Mouse (Mus musculus) midbrain, embryonic 14.5 days (tissue): ENCODE measurements at regions not wholly inside any gene's neighbourhood (a gene's known extent, or its start where the extent isn't known, plus 50 kb on each side); places are given as distances from the start of the nearest gene placed in this dataset.

Source experiments
- ATAC-seq: fragments of 200-750 bp; cut with Nextera tagmentation; 2 replicates; pipeline ENCODE4 v1.8.0; 2017; ENCODE audit warnings: moderate number of reproducible peaks, moderate library complexity; ENCODE audit not compliant: low FRiP score, low TSS enrichment
- DNase-seq: peaks from one replicate; pipeline ENCODE4 v3.0.0-alpha.2; 2015
- H3K27ac ChIP-seq: fragments of 300-500 bp; sonication (generic); replicated peaks from 2 replicates; pipeline ENCODE4 v1.5.1; 2014; ENCODE audit warnings: mild to moderate bottlenecking, low read depth, low read length, moderate library complexity
- H3K27me3 ChIP-seq: fragments of 300-500 bp; sonication (generic); 2 replicates; pipeline ENCODE4 v1.6.1; 2014; ENCODE audit warnings: low read length, control low read depth, mixed read lengths; ENCODE audit not compliant: control insufficient read depth, insufficient read depth
- H3K36me3 ChIP-seq: fragments of 300-500 bp; sonication (generic); 2 replicates; pipeline ENCODE4 v1.6.1; 2014; ENCODE audit warnings: low read length, control low read depth; ENCODE audit not compliant: control insufficient read depth, insufficient read depth
- H3K4me1 ChIP-seq: fragments of 300-500 bp; sonication (generic); 2 replicates; pipeline ENCODE4 v1.6.1; 2014; ENCODE audit warnings: mild to moderate bottlenecking, antibody characterized with exemption, low read length, control low read depth; ENCODE audit not compliant: control insufficient read depth, insufficient read depth
- H3K4me2 ChIP-seq: fragments of 300-500 bp; sonication (generic); 2 replicates; pipeline ENCODE4 v1.6.1; 2014; ENCODE audit warnings: mild to moderate bottlenecking, low read length, moderate library complexity
- H3K4me3 ChIP-seq: fragments of 300-500 bp; sonication (generic); replicated peaks from 2 replicates; pipeline ENCODE4 v1.5.1; 2014; ENCODE audit warnings: low read depth, low read length
- H3K9ac ChIP-seq: fragments of 300-500 bp; sonication (generic); replicated peaks from 2 replicates; pipeline ENCODE4 v1.6.1; 2014; ENCODE audit warnings: mild to moderate bottlenecking, low read length, moderate library complexity
- H3K9me3 ChIP-seq: fragments of 300-500 bp; sonication (generic); 2 replicates; pipeline ENCODE4 v1.6.1; 2016; ENCODE audit warnings: low read length, control low read depth, mixed read lengths; ENCODE audit not compliant: control insufficient read depth
- WGBS: fragments of 180-500 bp; shearing (Covaris S2); extraction: QIAGEN DNeasy Blood & Tissue Kit; methylation state at CpG from one replicate; pipeline ENCODE4 v1.1.7; 2014; 5-methylcytosine and 5-hydroxymethylcytosine counted together

DNA sequence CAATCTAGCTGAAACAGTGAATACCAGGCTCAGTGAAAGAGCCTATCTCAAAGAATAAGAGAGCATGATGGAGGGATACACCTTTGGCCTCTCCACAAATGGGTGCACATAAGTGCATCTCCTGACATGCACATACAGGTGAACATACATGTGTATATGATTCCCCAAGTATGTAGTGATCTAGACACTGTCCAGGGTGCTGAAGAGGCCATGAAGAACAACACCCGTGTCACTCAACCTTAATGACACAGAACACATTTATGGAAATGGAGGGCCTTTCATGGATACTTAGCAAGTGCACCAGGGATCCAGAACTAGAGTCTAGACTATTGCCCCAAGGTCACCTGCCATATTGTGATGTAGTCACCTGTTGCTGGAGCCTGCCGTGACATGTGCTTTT is 56.9 kb downstream of the Spata19 start:
- ATAC-seq (no peak), DNase-seq (no peak)
- H3K27ac ChIP-seq: no peak overlapping the region
- H3K4me3 ChIP-seq: no peak overlapping the region
- H3K4me1 ChIP-seq: peaks cover 8% of the 10 kb centered on the region; the same call in 1 of the 2 replicates
- WGBS: 86% methylated on average over 2 of the region's 2 CpGs
- no peak overlapping the region for H3K4me2 ChIP-seq
- H3K9me3 ChIP-seq: no peaks in the 10 kb centered on the region
- no peaks in the 10 kb centered on the region for H3K27me3 ChIP-seq
- no peak overlapping the region for H3K9ac ChIP-seq
- H3K36me3 ChIP-seq: no peaks in the 10 kb centered on the region

DNA sequence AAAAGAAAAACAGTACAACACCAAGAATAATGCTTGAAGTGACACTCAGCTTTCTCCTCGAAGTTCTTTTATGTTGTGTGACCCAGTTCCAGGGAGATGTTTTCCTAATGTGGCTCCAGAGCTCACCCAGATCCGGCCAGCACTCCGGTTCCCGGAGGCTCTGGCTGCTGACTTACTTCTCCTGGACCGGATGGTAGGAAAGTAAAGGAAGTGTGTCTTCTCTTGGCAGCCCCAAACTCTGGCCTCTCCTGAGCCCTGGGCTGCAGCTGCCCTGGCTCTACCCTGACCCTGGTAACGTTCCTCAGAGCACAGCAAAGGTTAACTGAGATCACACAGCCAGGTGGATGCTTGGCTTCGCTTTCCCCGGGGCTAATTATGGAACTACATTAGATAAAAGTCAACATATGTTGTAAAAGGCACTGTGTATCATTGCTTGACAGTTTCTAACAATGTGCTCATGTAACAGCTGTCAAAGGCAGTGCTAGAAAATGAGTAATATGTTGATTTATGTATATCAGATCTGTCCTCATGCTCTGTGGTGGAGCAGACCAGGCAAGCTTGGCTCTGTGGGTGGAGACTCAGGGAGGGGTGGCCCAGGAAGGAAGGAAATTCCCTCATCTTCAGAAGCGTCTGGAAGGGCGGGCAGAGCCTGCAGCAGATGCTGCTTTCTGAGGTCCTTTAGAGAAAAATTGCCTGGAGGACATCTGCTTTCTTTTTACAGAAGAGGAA is 57.5 kb downstream of the Spata19 start:
- no peak for ATAC-seq
- WGBS: 67% methylated on average over 10 of the region's 10 CpGs
- Histone ChIP-seq H3K9me3 (no peaks in the 10 kb centered on the region), H3K4me2 (no peak overlapping the region), H3K27me3 (no peaks in the 10 kb centered on the region), H3K36me3 (no peaks in the 10 kb centered on the region), H3K27ac (no peak overlapping the region), H3K4me1 (peaks cover 11% of the 10 kb centered on the region; the same call in 1 of the 2 replicates), H3K9ac (no peak overlapping the region), H3K4me3 (no peak overlapping the region)
- DNase-seq: no peak

DNA sequence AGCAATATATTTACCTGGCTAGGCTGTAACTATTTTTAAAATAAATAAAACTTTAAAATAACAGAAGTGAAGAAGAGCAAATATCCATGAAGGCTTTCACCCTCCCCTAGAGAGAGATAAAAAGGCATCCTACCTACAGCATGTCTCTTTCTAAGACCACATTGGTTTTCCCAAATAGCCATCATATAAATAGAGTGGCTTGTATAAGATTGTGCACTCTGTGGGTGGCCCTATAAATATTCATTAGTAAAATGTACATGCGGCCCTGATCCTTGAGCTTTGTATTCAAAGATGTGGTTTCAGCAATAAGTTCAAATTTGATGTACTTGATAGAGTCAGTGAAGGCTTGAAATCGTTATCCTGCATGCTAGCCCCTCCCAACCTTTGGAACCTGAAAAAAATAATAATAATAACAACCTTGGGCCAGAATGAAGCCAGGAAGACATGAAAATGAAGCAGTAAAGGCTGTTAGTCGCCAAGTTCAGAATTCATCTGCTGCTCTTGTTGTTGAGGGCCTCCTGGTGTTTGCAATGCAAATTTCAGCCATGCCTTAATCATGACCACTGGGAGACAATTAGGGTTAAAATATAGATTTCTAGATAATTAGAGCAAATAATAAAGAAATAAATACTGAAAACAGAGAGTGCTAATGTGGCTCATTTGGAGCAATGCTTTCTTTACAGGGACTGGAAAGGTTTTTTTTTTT is 61.9 kb downstream of the Spata19 start:
- no peaks in the 10 kb centered on the region for H3K27me3 ChIP-seq
- no peak overlapping the region for H3K4me2 ChIP-seq
- H3K27ac ChIP-seq: no peak overlapping the region
- H3K9me3 ChIP-seq: no peaks in the 10 kb centered on the region
- DNase-seq: peak; percentile 45
- H3K9ac ChIP-seq: no peak overlapping the region
- 0 out of 2 replicates have a peak, but pooled peaks cover 7% of the 10 kb centered on the region for H3K4me1 ChIP-seq
- H3K4me3 ChIP-seq: no peak overlapping the region
- no peak for ATAC-seq
- no peaks in the 10 kb centered on the region for H3K36me3 ChIP-seq
- 14% methylated on average over 3 of the region's 3 CpGs for WGBS

DNA sequence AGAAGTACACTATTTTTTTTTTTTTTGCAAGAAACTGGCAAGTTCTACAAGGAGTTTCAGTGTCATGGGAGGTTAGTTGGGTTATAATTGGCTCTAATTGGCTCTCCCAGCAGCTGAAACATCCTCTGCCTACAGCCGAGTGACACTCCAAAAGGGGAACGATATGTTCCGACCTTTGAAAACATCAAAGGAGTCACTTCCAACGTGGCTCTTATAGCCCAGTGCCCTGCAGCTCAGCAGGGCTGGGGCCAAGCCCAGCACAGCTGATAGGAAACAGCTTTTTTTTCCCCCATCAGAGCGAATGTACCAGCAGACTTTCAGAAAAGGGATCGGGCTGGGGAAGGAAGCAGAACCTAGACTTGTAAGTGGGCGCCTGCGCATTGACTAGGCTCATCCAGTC is 64.4 kb downstream of the Spata19 start:
- 59% methylated on average over 8 of the region's 8 CpGs for WGBS
- no peak overlapping the region for H3K9ac ChIP-seq
- H3K4me1 ChIP-seq: 0 out of 2 replicates have a peak, but pooled peaks cover 7% of the 10 kb centered on the region
- H3K9me3 ChIP-seq: no peaks in the 10 kb centered on the region
- no peak overlapping the region for H3K27ac ChIP-seq
- no peak overlapping the region for H3K4me3 ChIP-seq
- no peaks in the 10 kb centered on the region for H3K36me3 ChIP-seq
- H3K27me3 ChIP-seq: no peaks in the 10 kb centered on the region
- ATAC-seq: no peak
- no peak overlapping the region for H3K4me2 ChIP-seq
- peak; percentile 34 for DNase-seq

DNA sequence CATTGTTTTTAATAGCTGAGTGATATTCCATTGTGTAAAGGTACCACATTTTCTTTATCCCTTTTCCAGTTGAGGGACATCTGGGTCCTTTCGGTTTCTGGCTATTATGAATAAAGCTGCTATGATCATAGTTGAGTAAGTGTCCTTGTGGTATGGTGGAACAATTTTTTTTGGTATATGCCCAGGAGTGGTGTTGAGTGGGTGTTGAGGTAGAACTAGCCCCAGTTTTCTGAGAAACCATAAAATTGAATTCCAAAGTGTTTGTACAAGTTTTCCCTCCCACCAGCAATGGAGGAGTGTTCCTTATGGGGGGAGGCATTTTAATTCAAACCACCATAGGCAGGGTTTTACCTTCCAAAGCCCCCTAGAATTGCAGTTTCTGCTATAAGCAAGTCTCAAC is 67.4 kb downstream of the Spata19 start:
- Histone ChIP-seq H3K27ac (no peak overlapping the region), H3K27me3 (no peaks in the 10 kb centered on the region), H3K4me3 (no peak overlapping the region), H3K36me3 (no peaks in the 10 kb centered on the region), H3K4me2 (no peak overlapping the region), H3K9ac (no peak overlapping the region), H3K9me3 (no peaks in the 10 kb centered on the region), H3K4me1 (no peaks in the 10 kb centered on the region)
- 93% methylated on average over 1 of the region's 1 CpGs for WGBS
- no peak for DNase-seq
- no peak for ATAC-seq

DNA sequence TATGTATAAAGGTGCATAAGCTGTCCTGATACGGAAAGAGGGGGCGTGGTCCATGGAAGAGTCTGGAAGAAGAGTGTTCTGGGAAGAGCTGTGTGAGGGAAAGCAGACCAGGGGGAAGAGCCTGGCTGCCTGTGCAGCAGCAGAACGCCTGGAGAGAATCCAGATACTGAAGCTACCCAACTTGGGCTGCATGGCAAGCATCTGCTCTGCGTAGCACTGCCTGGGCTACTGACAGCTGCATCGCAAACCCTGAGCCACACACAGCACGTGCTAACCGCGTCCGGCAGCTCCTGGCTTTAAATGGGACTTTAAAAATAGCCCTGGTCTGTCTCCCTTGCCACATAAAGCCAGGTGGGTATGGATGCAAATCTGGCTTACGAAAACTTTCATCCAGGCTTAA is 78.9 kb downstream of the Spata19 start:
- Histone ChIP-seq H3K4me3 (no peak overlapping the region), H3K27ac (no peak overlapping the region), H3K9me3 (no peaks in the 10 kb centered on the region), H3K27me3 (no peaks in the 10 kb centered on the region), H3K9ac (no peak overlapping the region), H3K36me3 (no peaks in the 10 kb centered on the region), H3K4me1 (0 out of 2 replicates have a peak, but pooled peaks cover 3% of the 10 kb centered on the region), H3K4me2 (no peak overlapping the region)
- DNase-seq (no peak), ATAC-seq (no peak)
- WGBS: 88% methylated on average over 10 of the region's 10 CpGs

DNA sequence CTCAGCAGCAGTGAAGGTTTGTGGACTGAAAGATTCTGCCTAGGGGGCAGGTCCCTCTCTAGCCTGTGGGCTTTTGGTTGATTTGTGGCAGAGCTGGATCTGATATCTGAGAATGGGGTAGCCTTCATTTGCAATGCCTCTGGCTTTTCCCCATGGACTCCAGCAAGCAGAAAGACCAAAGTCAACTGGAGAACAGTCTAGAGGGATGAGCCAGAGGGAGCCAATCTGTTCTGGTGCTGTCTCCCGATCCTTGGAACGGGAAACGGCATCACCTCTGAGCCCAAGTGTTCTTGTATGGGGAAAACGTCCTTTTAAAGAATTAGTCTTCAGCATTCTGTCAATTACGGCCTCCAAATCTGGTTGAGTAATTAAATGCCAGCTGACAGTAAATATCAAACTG is 80.0 kb downstream of the Spata19 start:
- H3K9me3 ChIP-seq: no peaks in the 10 kb centered on the region
- no peaks in the 10 kb centered on the region for H3K27me3 ChIP-seq
- H3K4me2 ChIP-seq: no peak overlapping the region
- no peaks in the 10 kb centered on the region for H3K36me3 ChIP-seq
- no peak overlapping the region for H3K27ac ChIP-seq
- WGBS: 57% methylated on average over 5 of the region's 5 CpGs
- ATAC-seq (no peak), DNase-seq (no peak)
- no peak overlapping the region for H3K4me3 ChIP-seq
- H3K9ac ChIP-seq: no peak overlapping the region
- H3K4me1 ChIP-seq: 0 out of 2 replicates have a peak, but pooled peaks cover 3% of the 10 kb centered on the region

DNA sequence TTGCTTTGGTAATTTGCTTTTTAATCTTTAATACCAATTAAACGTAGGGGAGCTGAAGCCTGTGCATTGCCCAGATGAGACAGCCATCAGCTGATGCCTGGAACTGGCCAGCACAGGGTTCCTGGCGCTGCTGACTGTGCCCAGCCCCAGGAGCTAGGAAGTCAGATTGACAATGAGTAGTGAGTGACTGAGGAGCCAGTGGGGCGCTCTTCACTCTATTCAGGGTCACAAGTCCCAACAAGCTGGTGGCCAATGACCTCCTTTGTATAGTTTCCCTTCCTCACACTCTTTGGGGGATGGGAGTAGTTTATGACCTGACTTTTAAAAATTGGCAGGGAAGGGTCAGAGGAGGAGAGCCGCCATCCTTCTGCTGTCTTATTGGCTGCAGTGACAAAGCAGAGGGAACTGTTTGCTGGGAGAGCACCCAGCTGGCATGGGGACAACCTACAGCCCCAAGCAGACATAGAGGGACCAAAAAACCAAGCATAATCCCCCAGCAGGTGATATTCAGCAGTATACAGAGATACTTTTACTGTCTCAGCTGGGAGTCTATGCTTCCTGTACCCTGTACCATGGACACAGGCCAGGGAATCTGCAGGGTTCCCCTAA is 80.6 kb downstream of the Spata19 start:
- Histone ChIP-seq H3K4me2 (no peak overlapping the region), H3K36me3 (no peaks in the 10 kb centered on the region), H3K4me1 (0 out of 2 replicates have a peak, but pooled peaks cover 3% of the 10 kb centered on the region), H3K9me3 (no peaks in the 10 kb centered on the region), H3K4me3 (no peak overlapping the region), H3K9ac (no peak overlapping the region), H3K27me3 (no peaks in the 10 kb centered on the region), H3K27ac (no peak overlapping the region)
- 61% methylated on average over 4 of the region's 4 CpGs for WGBS
- no peak for ATAC-seq
- peak; percentile 32 for DNase-seq
